Mouse (Mus musculus) CH12.LX (cell line): ENCODE measurements at regions not wholly inside any gene's neighbourhood (a gene's known extent, or its start where the extent isn't known, plus 50 kb on each side); places are given as distances from the start of the nearest gene placed in this dataset.
"Not testable (repeated sequence)": the region's sequence is repeated elsewhere in the genome, so short reads cannot be mapped to it uniquely, and the experiment has no call there.

Experiments used
- DNase-seq: peaks from one replicate; pipeline ENCODE4 v3.0.0-alpha.2; 2013; ENCODE audit errors: extremely low read depth
- H3K27ac ChIP-seq: 2 replicates; pipeline ENCODE4 v1.5.1; 2012; ENCODE audit warnings: low read depth, mild to moderate bottlenecking, control low read depth, moderate library complexity; ENCODE audit not compliant: insufficient read depth
- H3K27me3 ChIP-seq: replicated peaks from 2 replicates; pipeline ENCODE3; 2012; ENCODE audit warnings: inconsistent platforms
- H3K36me3 ChIP-seq, 2 experiments: replicated peaks in 1 of 2; 2 replicates each; pipeline versions ENCODE3 to v1.6.1; 2012; ENCODE audit warnings: inconsistent platforms in 1 of 2, low read length in 1 of 2, mild to moderate bottlenecking in 1 of 2, mixed read lengths in 1 of 2, moderate library complexity in 1 of 2; ENCODE audit not compliant: control insufficient read depth in 1 of 2, insufficient read depth in 1 of 2
- H3K4me1 ChIP-seq, 2 experiments: 2 replicates each; pipeline ENCODE4 v1.6.1; 2012; ENCODE audit warnings: inconsistent platforms in 1 of 2, moderate library complexity in 1 of 2; ENCODE audit not compliant: insufficient read depth in 2 of 2, control insufficient read depth in 1 of 2
- H3K4me2 ChIP-seq: 2 replicates; pipeline ENCODE4 v1.6.1; 2012; ENCODE audit warnings: low read depth, mild to moderate bottlenecking, control low read depth; ENCODE audit not compliant: poor library complexity, insufficient read depth, severe bottlenecking
- H3K4me3 ChIP-seq, 3 experiments: fragments of 150-350 bp in 1 of 3; sonication (generic) in 1 of 3; replicated peaks in 1 of 3; 2 replicates each; pipeline versions ENCODE3 to v1.5.1; 2011 to 2012; ENCODE audit warnings: low read depth in 2 of 3, low read length in 2 of 3, mild to moderate bottlenecking in 2 of 3, moderate library complexity in 2 of 3, control low read depth in 1 of 3, improper control_type of control experiment in 1 of 3, inconsistent platforms in 1 of 3, mixed read lengths in 1 of 3; ENCODE audit not compliant: poor library complexity in 1 of 3
- H3K79me2 ChIP-seq: replicated peaks from 2 replicates; pipeline ENCODE4 v1.6.1; 2012; ENCODE audit warnings: mild to moderate bottlenecking, moderate library complexity; ENCODE audit not compliant: control insufficient read depth, poor library complexity, insufficient read depth, severe bottlenecking; ENCODE audit errors: extremely low read depth
- H3K9ac ChIP-seq: 2 replicates; pipeline ENCODE4 v1.6.1; 2012; ENCODE audit warnings: low read depth, mild to moderate bottlenecking, control low read depth, moderate library complexity; ENCODE audit not compliant: insufficient read depth
- H3K9me3 ChIP-seq: replicated peaks from 2 replicates; pipeline ENCODE3; 2012; ENCODE audit warnings: low read length, inconsistent platforms, mixed read lengths
- CHD2 ChIP-seq: IDR thresholded peaks from 2 replicates; pipeline ENCODE4 v1.6.1; 2011; ENCODE audit warnings: low read length, improper control_type of control experiment
- ETS1 ChIP-seq: conservative IDR thresholded peaks from 2 replicates; pipeline ENCODE4 v1.6.1; 2012; ENCODE audit warnings: low read depth, mild to moderate bottlenecking, inconsistent platforms, low read length, improper control_type of control experiment, moderate library complexity
- JUN ChIP-seq: IDR thresholded peaks from 2 replicates; pipeline ENCODE4 v1.6.1; 2011; ENCODE audit warnings: low read depth, mild to moderate bottlenecking, low read length, improper control_type of control experiment, moderate library complexity; ENCODE audit not compliant: insufficient read depth
- JUND ChIP-seq: conservative IDR thresholded peaks from 2 replicates; pipeline ENCODE4 v1.6.1; 2011; ENCODE audit warnings: low read depth, low read length, improper control_type of control experiment
- KAT2A ChIP-seq: IDR thresholded peaks from 2 replicates; pipeline ENCODE4 v1.6.1; 2012; ENCODE audit warnings: low read length, improper control_type of control experiment, inconsistent platforms; ENCODE audit not compliant: insufficient replicate concordance
- MAFK ChIP-seq: IDR thresholded peaks from 2 replicates; pipeline ENCODE4 v1.6.1; 2011; ENCODE audit warnings: low read length, improper control_type of control experiment; ENCODE audit not compliant: insufficient replicate concordance
- MAX ChIP-seq: IDR thresholded peaks from 2 replicates; pipeline ENCODE4 v1.6.1; 2011; ENCODE audit warnings: low read length, improper control_type of control experiment
- MEF2A ChIP-seq: IDR thresholded peaks from 2 replicates; pipeline ENCODE4 v1.6.1; 2014; ENCODE audit warnings: low read depth, mild to moderate bottlenecking, inconsistent platforms, low read length, improper control_type of control experiment, borderline replicate concordance
- MXI1 ChIP-seq: IDR thresholded peaks from 2 replicates; pipeline ENCODE4 v1.6.1; 2011; ENCODE audit warnings: mild to moderate bottlenecking, low read depth, low read length, improper control_type of control experiment
- MYC ChIP-seq: IDR thresholded peaks from 2 replicates; pipeline ENCODE4 v1.6.1; 2011; ENCODE audit warnings: low read depth, mild to moderate bottlenecking, improper control_type of control experiment, low read length
- PAX5 ChIP-seq: IDR thresholded peaks from 2 replicates; pipeline ENCODE4 v1.6.1; 2012; ENCODE audit warnings: low read length, inconsistent platforms, mixed read lengths
- POLR2AphosphoS2 ChIP-seq: IDR thresholded peaks from 2 replicates; pipeline ENCODE4 v1.6.1; 2011; ENCODE audit warnings: low read depth, low read length, improper control_type of control experiment
- RAD21 ChIP-seq: IDR thresholded peaks from 2 replicates; pipeline ENCODE4 v1.6.1; 2011; ENCODE audit warnings: low read depth, mild to moderate bottlenecking, low read length, improper control_type of control experiment, moderate library complexity
- SIN3A ChIP-seq: IDR thresholded peaks from 2 replicates; pipeline ENCODE4 v1.6.1; 2012; ENCODE audit warnings: low read length, improper control_type of control experiment, inconsistent platforms
- USF1 ChIP-seq: IDR thresholded peaks from 2 replicates; pipeline ENCODE4 v1.6.1; 2014; ENCODE audit warnings: low read depth, mild to moderate bottlenecking, inconsistent platforms, low read length, improper control_type of control experiment
- ZC3H11A ChIP-seq: IDR thresholded peaks from 2 replicates; pipeline ENCODE4 v1.6.1; 2012; ENCODE audit warnings: low read depth, mild to moderate bottlenecking, inconsistent platforms, low read length, improper control_type of control experiment
- ZMIZ1 ChIP-seq: IDR thresholded peaks from 2 replicates; pipeline ENCODE4 v1.6.1; 2012; ENCODE audit warnings: low read depth, mild to moderate bottlenecking, inconsistent platforms, low read length, improper control_type of control experiment
- dilution Hi-C: fragments of 300-500 bp; cut with MboI; formaldehyde crosslinking; loops from 2 replicates; pipeline ENCODE4 v1.14.3; 2020; ENCODE audit warnings: low sequenced_read_pairs; ENCODE audit not compliant: extremely low pct_unique_long_range_greater_than_20kb, extremely low pct_ligation_motif_present
- in situ Hi-C: fragments of 300-500 bp; cut with MboI; formaldehyde crosslinking; loops from 3 replicates; pipeline ENCODE4 v1.14.3; 2019; ENCODE audit warnings: low sequenced_read_pairs, low pct_ligation_motif_present, low pct_unique_long_range_greater_than_20kb, mixed read lengths

- Histone ChIP-seq H3K9ac (no peak overlapping the region), H3K27ac (no peak overlapping the region), H3K36me3 (no peaks in the 10 kb centered on the region), H3K4me3 (no peak overlapping the region), H3K27me3 (no peaks in the 10 kb centered on the region), H3K9me3 (no peaks in the 10 kb centered on the region), H3K79me2 (no peaks in the 10 kb centered on the region), H3K4me2 (no peak overlapping the region), H3K4me1 (no peaks in the 10 kb centered on the region)
- DNase-seq = no peak
- TF ChIP-seq JUND (no peak), ZC3H11A (no peak), KAT2A (no peak), MYC (no peak), RAD21 (no peak), USF1 (no peak), ZMIZ1 (no peak), MXI1 (no peak), SIN3A (no peak), MEF2A (no peak), CHD2 (no peak)
- dilution Hi-C loops (no loop called here), in situ Hi-C loops (no loop called here)
These were observed 1035.4 kb upstream of the Cntn5 start for GRCm38 (mm10) chr9:11939851-11940560.

- TF ChIP-seq POLR2AphosphoS2 (no peak), ETS1 (no peak), JUN (no peak), MAFK (no peak), PAX5 (no peak), MAX (no peak), MXI1 (no peak), ZMIZ1 (no peak), KAT2A (no peak)
- Histone ChIP-seq H3K9me3 (no peaks in the 10 kb centered on the region), H3K27me3 (no peaks in the 10 kb centered on the region), H3K36me3 (no peaks in the 10 kb centered on the region), H3K4me1 (no peaks in the 10 kb centered on the region), H3K79me2 (no peaks in the 10 kb centered on the region), H3K4me2 (no peak overlapping the region), H3K4me3 (no peak overlapping the region), H3K27ac (no peak overlapping the region), H3K9ac (no peak overlapping the region)
- DNase-seq = no peak
- dilution Hi-C loops = no loop called here
- in situ Hi-C loops = no loop called here
These were observed 1020.9 kb upstream of the Cntn5 start for GRCm38 (mm10) chr9:11925501-11925900.

GRCm38 (mm10) chr9:11923591-11924355 is 1019.2 kb upstream of the Cntn5 start:
- DNase-seq, H3K4me3 ChIP-seq, H3K27ac ChIP-seq, dilution Hi-C loops, H3K27me3 ChIP-seq, in situ Hi-C loops, H3K36me3 ChIP-seq, H3K4me2 ChIP-seq, H3K4me1 ChIP-seq, H3K9me3 ChIP-seq, H3K9ac ChIP-seq, H3K79me2 ChIP-seq: not testable (repeated sequence)
